Mouse (Mus musculus): ENCODE data around the gene Tbc1d10a. TPM values are rescaled to one million over a fixed set of nuclear protein-coding genes. Genes with fewer than 3 reads are reported as not detected.

Tbc1d10a gene
- total and polyA plus RNA-seq, 2 experiments from 2014 or later, result 31.9 to 48.4 TPM

DNA sequence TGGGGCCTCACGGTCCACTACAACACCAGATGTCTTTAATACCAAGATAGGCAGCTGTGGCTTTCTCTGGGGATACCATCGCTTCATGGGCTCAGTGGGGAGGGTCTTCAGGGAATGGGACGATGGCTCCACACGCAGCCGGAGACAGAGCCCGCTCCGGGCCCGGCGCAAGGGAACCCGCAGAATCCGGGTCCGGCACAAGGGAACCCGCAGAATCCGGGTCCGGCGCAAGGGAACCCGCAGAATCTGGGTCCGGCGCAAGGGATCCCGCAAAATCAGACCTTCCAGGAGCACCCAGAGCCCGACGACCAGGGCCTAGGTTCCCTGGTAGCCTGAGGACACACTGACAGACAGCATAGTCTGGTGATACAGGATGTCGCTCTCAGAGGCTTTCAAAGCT, 53.1 kb downstream of the Tbc1d10a start:
- Histone ChIP-seq H3K9me3 (ENCODE audit: low read length) (no peaks in the 10 kb centered on the region), H3K27me3 (ENCODE audit: insufficient read depth, low read length) (no peaks in the 10 kb centered on the region), H3K4me1 (ENCODE audit: insufficient read depth, low read length) (no peaks in the 10 kb centered on the region), H3K4me2 (ENCODE audit: low read depth, low read length, poor library complexity, severe bottlenecking) (no peak overlapping the region), H3K9ac (replicated peaks; ENCODE audit: low read length, poor library complexity, severe bottlenecking) (no peak overlapping the region), H3K4me3 (ENCODE audit: low read depth, low read length) (no peak overlapping the region), H3K36me3 (ENCODE audit: insufficient read depth, low read length) (no peaks in the 10 kb centered on the region), H3K27ac (ENCODE audit: low read depth, low read length) (no peak overlapping the region)
- no peak for DNase-seq (ENCODE audit: low spot score)
- no peak for ATAC-seq (ENCODE audit: low FRiP score)
- 93% methylated on average over 23 of the region's 23 CpGs for WGBS
- TF ChIP-seq CTCF (IDR thresholded peaks at IDR 0.05), result no peak

GRCm38 (mm10) chr11:4240151-4240550, 53.6 kb downstream of the Tbc1d10a start:
- no peak overlapping the region for H3K4me2 ChIP-seq (ENCODE audit: low read depth, low read length, poor library complexity, severe bottlenecking)
- H3K9ac ChIP-seq (replicated peaks; ENCODE audit: low read length, poor library complexity, severe bottlenecking), result no peak overlapping the region
- 81% methylated on average over 7 of the region's 7 CpGs for WGBS
- no peak for TF ChIP-seq CTCF (IDR thresholded peaks at IDR 0.05)
- no peaks in the 10 kb centered on the region for H3K9me3 ChIP-seq (ENCODE audit: low read length)
- no peaks in the 10 kb centered on the region for H3K4me1 ChIP-seq (ENCODE audit: insufficient read depth, low read length)
- no peak for ATAC-seq (ENCODE audit: low FRiP score)
- no peak overlapping the region for H3K4me3 ChIP-seq (ENCODE audit: low read depth, low read length)
- no peak for DNase-seq (ENCODE audit: low spot score)
- H3K36me3 ChIP-seq (ENCODE audit: insufficient read depth, low read length), result no peaks in the 10 kb centered on the region
- no peak overlapping the region for H3K27ac ChIP-seq (ENCODE audit: low read depth, low read length)
- no peaks in the 10 kb centered on the region for H3K27me3 ChIP-seq (ENCODE audit: insufficient read depth, low read length)

- no peaks in the 10 kb centered on the region for H3K27me3 ChIP-seq (ENCODE audit: insufficient read depth, low read length)
- no peak for ATAC-seq (ENCODE audit: low FRiP score)
- DNase-seq (ENCODE audit: low spot score), result no peak
- no peak for TF ChIP-seq CTCF (IDR thresholded peaks at IDR 0.05)
- H3K4me3 ChIP-seq (ENCODE audit: low read depth, low read length), result no peak overlapping the region
- H3K9me3 ChIP-seq (ENCODE audit: low read length), result no peaks in the 10 kb centered on the region
- H3K4me2 ChIP-seq (ENCODE audit: low read depth, low read length, poor library complexity, severe bottlenecking), result no peak overlapping the region
- H3K4me1 ChIP-seq (ENCODE audit: insufficient read depth, low read length), result no peaks in the 10 kb centered on the region
- H3K27ac ChIP-seq (ENCODE audit: low read depth, low read length), result no peak overlapping the region
- no peak overlapping the region for H3K9ac ChIP-seq (replicated peaks; ENCODE audit: low read length, poor library complexity, severe bottlenecking)
- no peaks in the 10 kb centered on the region for H3K36me3 ChIP-seq (ENCODE audit: insufficient read depth, low read length)
- 65% methylated on average over 4 of the region's 4 CpGs for WGBS
Measured at GRCm38 (mm10) chr11:4241180-4241579, 54.6 kb downstream of the Tbc1d10a start.

- TF ChIP-seq CTCF (IDR thresholded peaks at IDR 0.05), result no peak
- ATAC-seq (ENCODE audit: low FRiP score), result no peak
- no peak overlapping the region for H3K9ac ChIP-seq (replicated peaks; ENCODE audit: low read length, poor library complexity, severe bottlenecking)
- H3K36me3 ChIP-seq (ENCODE audit: insufficient read depth, low read length), result no peaks in the 10 kb centered on the region
- H3K27ac ChIP-seq (ENCODE audit: low read depth, low read length), result no peak overlapping the region
- no peak overlapping the region for H3K4me3 ChIP-seq (ENCODE audit: low read depth, low read length)
- DNase-seq (ENCODE audit: low spot score), result no peak
- no peak overlapping the region for H3K4me2 ChIP-seq (ENCODE audit: low read depth, low read length, poor library complexity, severe bottlenecking)
- H3K9me3 ChIP-seq (ENCODE audit: low read length), result no peaks in the 10 kb centered on the region
- H3K4me1 ChIP-seq (ENCODE audit: insufficient read depth, low read length), result no peaks in the 10 kb centered on the region
- no peaks in the 10 kb centered on the region for H3K27me3 ChIP-seq (ENCODE audit: insufficient read depth, low read length)
- 81% methylated on average over 6 of the region's 6 CpGs for WGBS
Measured at GRCm38 (mm10) chr11:4246126-4246525, 59.5 kb downstream of the Tbc1d10a start.

- Histone ChIP-seq H3K9me3 (ENCODE audit: low read length) (no peaks in the 10 kb centered on the region), H3K4me3 (ENCODE audit: low read depth, low read length) (no peak overlapping the region), H3K27ac (ENCODE audit: low read depth, low read length) (no peak overlapping the region), H3K36me3 (ENCODE audit: insufficient read depth, low read length) (no peaks in the 10 kb centered on the region), H3K9ac (replicated peaks; ENCODE audit: low read length, poor library complexity, severe bottlenecking) (no peak overlapping the region), H3K4me2 (ENCODE audit: low read depth, low read length, poor library complexity, severe bottlenecking) (no peak overlapping the region), H3K27me3 (ENCODE audit: insufficient read depth, low read length) (no peaks in the 10 kb centered on the region), H3K4me1 (ENCODE audit: insufficient read depth, low read length) (no peaks in the 10 kb centered on the region)
- TF ChIP-seq CTCF (IDR thresholded peaks at IDR 0.05), result no peak
- 73% methylated on average over 4 of the region's 4 CpGs for whole genome bisulfite sequencing
- no peak for ATAC-seq (ENCODE audit: low FRiP score)
- no peak for DNase-seq (ENCODE audit: low spot score)
Measured at GRCm38 (mm10) chr11:4246623-4247022, 60.0 kb downstream of the Tbc1d10a start.

DNA sequence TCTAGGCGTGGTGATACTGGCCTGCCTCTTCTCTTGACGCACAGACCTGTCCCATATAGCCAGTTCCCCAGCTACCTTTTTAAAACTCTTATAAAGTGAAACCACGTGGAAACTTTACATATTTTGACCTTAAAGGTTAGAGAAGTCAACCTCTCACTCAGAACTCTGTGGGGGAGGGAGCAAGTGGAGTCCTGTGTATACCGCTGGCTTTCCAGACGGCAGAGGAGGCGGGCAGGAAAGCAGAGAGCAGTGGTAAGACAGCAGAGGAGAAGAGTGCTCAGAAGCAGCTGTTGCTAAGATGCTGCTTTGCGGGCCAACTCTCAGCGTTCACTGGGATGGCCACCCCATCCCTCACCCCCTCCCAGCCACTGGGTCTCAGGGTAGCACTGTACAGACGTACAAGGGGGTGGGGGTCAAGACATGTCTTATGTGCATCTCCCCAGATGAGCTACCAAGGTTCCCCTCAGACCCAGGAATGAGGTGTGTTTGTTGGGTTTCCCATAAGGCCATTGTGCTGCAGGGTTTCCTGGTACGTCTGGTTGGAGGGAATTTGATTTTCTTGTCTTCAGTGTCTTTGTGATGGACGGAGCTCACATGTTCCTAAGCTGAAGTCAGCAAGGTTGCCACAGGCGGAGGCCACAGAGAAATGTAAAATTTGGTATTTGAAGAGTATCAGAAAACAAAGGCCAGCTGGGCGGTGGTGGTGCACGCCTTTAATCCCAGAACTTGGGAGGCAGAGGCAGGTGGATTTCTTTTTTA, 60.8 kb downstream of the Tbc1d10a start:
- DNase-seq (ENCODE audit: low spot score) (no peak), ATAC-seq (ENCODE audit: low FRiP score) (no peak)
- Histone ChIP-seq H3K4me1 (ENCODE audit: insufficient read depth, low read length) (no peaks in the 10 kb centered on the region), H3K36me3 (ENCODE audit: insufficient read depth, low read length) (no peaks in the 10 kb centered on the region), H3K27me3 (ENCODE audit: insufficient read depth, low read length) (no peaks in the 10 kb centered on the region), H3K27ac (ENCODE audit: low read depth, low read length) (no peak overlapping the region), H3K4me3 (ENCODE audit: low read depth, low read length) (no peak overlapping the region), H3K9me3 (ENCODE audit: low read length) (no peaks in the 10 kb centered on the region), H3K4me2 (ENCODE audit: low read depth, low read length, poor library complexity, severe bottlenecking) (no peak overlapping the region), H3K9ac (replicated peaks; ENCODE audit: low read length, poor library complexity, severe bottlenecking) (no peak overlapping the region)
- WGBS, result 80% methylated on average over 14 of the region's 14 CpGs
- no peak for TF ChIP-seq CTCF (IDR thresholded peaks at IDR 0.05)

Measured in midbrain, postnatal 0 days (tissue).